Mouse (Mus musculus) embryo, embryonic 10.5 days (tissue): ENCODE data around the gene Gkn2.

ENCODE experiments used
- DNase-seq: peaks from one replicate; pipeline ENCODE4 v3.0.0-alpha.2; 2015; ENCODE audit warnings: low spot score

The Gkn2 gene

GRCm38 (mm10) chr6:87399886-87400566 lies 26.9 kb downstream of the Gkn2 start:
- no peak for DNase-seq

- DNase-seq, result no peak
Observed at GRCm38 (mm10) chr6:87401456-87401855, 28.3 kb downstream of the Gkn2 start.

- DNase-seq, result no peak
Observed at GRCm38 (mm10) chr6:87412011-87412410, 38.9 kb downstream of the Gkn2 start.

- peak; percentile 14 for DNase-seq
Observed at GRCm38 (mm10) chr6:87422304-87422703, 49.1 kb downstream of the Gkn2 start.

- DNase-seq, result no peak
Observed at GRCm38 (mm10) chr6:87424037-87424816, 51.1 kb downstream of the Gkn2 start.

GRCm38 (mm10) chr6:87426954-87427353 lies 53.8 kb downstream of the Gkn2 start:
- no peak for DNase-seq

GRCm38 (mm10) chr6:87427616-87428015 lies 54.5 kb downstream of the Gkn2 start:
- DNase-seq, result no peak

- no peak for DNase-seq
Observed at GRCm38 (mm10) chr6:87428487-87429044, 55.4 kb downstream of the Gkn2 start, which contains the start of gene Bmp10. Gene Bmp10 (plus strand): TSS chr6:87428994.
